In genomic region chr2:153032973-153033372, GRCm38 (mm10) we compare ENCODE assay signal across 13 mouse cellular contexts. TPM values are rescaled to one million over a fixed set of nuclear protein-coding genes. Genes with fewer than 3 reads are reported as not detected.
DNase-seq lines count a peak whose midpoint lies in the region; ATAC-seq lines count a peak whose summit lies in the region.
"Had no signal": no experiment of that assay in that cellular context is flagged by ENCODE, and none has a peak within 500 bp of the region (broad histone marks: within the 10 kb centered on the region; RNA-seq: fewer than 3 reads in every experiment).

No protein-coding gene starts in this region.

- H3K4me2 ChIP-seq in forebrain, embryonic 14.5 days (ENCODE audit: low read length) = peak overlapping the region; percentile 73
- H3K4me2 ChIP-seq in midbrain, embryonic 12.5 days (replicated peaks) = peak overlapping the region; percentile 89

- WGBS in forebrain, embryonic 14.5 days = 6% methylated on average over 4 of the region's 4 CpGs
- WGBS in midbrain, embryonic 12.5 days = 13% methylated on average over 4 of the region's 4 CpGs

- peak overlapping the region; percentile 73 for H3K9ac ChIP-seq in forebrain, embryonic 14.5 days (ENCODE audit: low read length)
- peak overlapping the region; percentile 66; the same call in 1 of the 2 replicates for H3K9ac ChIP-seq in midbrain, embryonic 12.5 days (replicated peaks)
- H3K9ac ChIP-seq: embryonic facial prominence, embryonic 13.5 days; limb, embryonic 13.5 days had no signal

- H3K27me3 ChIP-seq in forebrain, embryonic 14.5 days (replicated peaks; ENCODE audit: control insufficient read depth, insufficient read depth, low read length) = peaks cover 11% of the 10 kb centered on the region; the same call in 1 of the 2 replicates
- peaks cover 41% of the 10 kb centered on the region for H3K27me3 ChIP-seq in midbrain, embryonic 12.5 days

- no peaks in the 10 kb centered on the region for H3K9me3 ChIP-seq in forebrain, embryonic 14.5 days (replicated peaks; ENCODE audit: control insufficient read depth, low read length)
- no peaks in the 10 kb centered on the region for H3K9me3 ChIP-seq in midbrain, embryonic 12.5 days
- H3K9me3 ChIP-seq: embryonic facial prominence, embryonic 13.5 days; limb, embryonic 13.5 days had no signal

- H3K4me1 ChIP-seq in forebrain, embryonic 14.5 days (ENCODE audit: control insufficient read depth, insufficient read depth, low read length) = peaks cover 15% of the 10 kb centered on the region
- H3K4me1 ChIP-seq in midbrain, embryonic 12.5 days = peaks cover 16% of the 10 kb centered on the region; the same call in 1 of the 2 replicates

- H3K36me3 ChIP-seq in forebrain, embryonic 14.5 days (ENCODE audit: control insufficient read depth, insufficient read depth, low read length) = no peaks in the 10 kb centered on the region
- H3K36me3 ChIP-seq in midbrain, embryonic 12.5 days = no peaks in the 10 kb centered on the region
- H3K36me3 ChIP-seq: embryonic facial prominence, embryonic 13.5 days; limb, embryonic 13.5 days had no signal

- H3K27ac ChIP-seq in forebrain, embryonic 14.5 days (ENCODE audit: low read depth, low read length) = 0 out of 2 replicates have a peak overlapping the region, but pooled peaks have one; percentile 39
- no peak overlapping the region for H3K27ac ChIP-seq in midbrain, embryonic 12.5 days (replicated peaks)
- H3K27ac ChIP-seq: embryonic facial prominence, embryonic 13.5 days; limb, embryonic 13.5 days had no signal

- no peak for ATAC-seq in forebrain, embryonic 14.5 days
- ATAC-seq in midbrain, embryonic 12.5 days (ENCODE audit: low FRiP score, low read depth) = no peak

- peak overlapping the region; percentile 63 for H3K4me3 ChIP-seq in forebrain, embryonic 14.5 days (ENCODE audit: low read depth, low read length)
- peak overlapping the region; percentile 69 for H3K4me3 ChIP-seq in midbrain, embryonic 12.5 days

- DNase-seq in cerebellum, adult 11-12 months = peak; percentile 53
- no peak for DNase-seq in cerebellum, adult 8-10 months
- DNase-seq in MN1 (ENCODE audit: low spot score) = peak; percentile 58
- DNase-seq in forebrain, embryonic 14.5 days (ENCODE audit: low spot score) = no peak
- DNase-seq in kidney, postnatal 36 days = no peak
- DNase-seq in testis, postnatal 14 days (ENCODE audit: low spot score) = no peak
- no peak for DNase-seq in adrenal gland, adult 2 months

RNA-seq across cellular contexts. Expression of gene Xkr7, which starts 1.3 kb away (rescaled TPM):
- 0.87 and 1.0 TPM in 2 replicates for polyA plus RNA-seq in forebrain, embryonic 14.5 days (2014; fragmentation: Nextera tagmentation; extraction: Ambion mirVana)
- polyA plus RNA-seq in midbrain, embryonic 12.5 days (2016; fragmentation: Nextera tagmentation; extraction: Ambion mirVana) = 0.97 and 1.5 TPM in 2 replicates
- total RNA-seq in adrenal gland, adult 2 months (2021) = 1 to 10 TPM in 1 of 2 experiments, under 1 TPM in 1; 0.49 to 1.0 TPM
- 1.0 and 1.6 TPM in 2 replicates for polyA plus RNA-seq in adrenal gland, adult 2 months (2012; rRNA removed)
- total RNA-seq: MEL; neutrophil, adult 5-6 weeks had no signal
- polyA plus RNA-seq: embryonic facial prominence, embryonic 13.5 days; heart, postnatal 0 days; limb, embryonic 13.5 days had no signal

RNA-seq across cellular contexts. Expression of gene Pdrg1, which starts 17.7 kb away (rescaled TPM):
- 108 and 118 TPM in 2 replicates for polyA plus RNA-seq in forebrain, embryonic 14.5 days (2014; fragmentation: Nextera tagmentation; extraction: Ambion mirVana)
- 128 and 129 TPM in 2 replicates for polyA plus RNA-seq in midbrain, embryonic 12.5 days (2016; fragmentation: Nextera tagmentation; extraction: Ambion mirVana)
- total RNA-seq in adrenal gland, adult 2 months (2021) = 100 to 1,000 TPM; 146 to 245 TPM
- 53.5 and 58.0 TPM in 2 replicates for polyA plus RNA-seq in adrenal gland, adult 2 months (2012; rRNA removed)

RNA-seq across cellular contexts. Expression of gene Ccm2l, which starts 32.8 kb away (rescaled TPM):
- 0.77 and 1.1 TPM in 2 replicates for polyA plus RNA-seq in forebrain, embryonic 14.5 days (2014; fragmentation: Nextera tagmentation; extraction: Ambion mirVana)
- polyA plus RNA-seq in midbrain, embryonic 12.5 days (2016; fragmentation: Nextera tagmentation; extraction: Ambion mirVana) = 2.6 and 2.7 TPM in 2 replicates
- total RNA-seq in adrenal gland, adult 2 months (2021) = 10 to 100 TPM; 12.7 to 15.3 TPM
- polyA plus RNA-seq in adrenal gland, adult 2 months (2012; rRNA removed) = 37.1 and 49.1 TPM in 2 replicates
- total RNA-seq: MEL; neutrophil, adult 5-6 weeks had no signal

Comparison
In these comparisons a context has a peak if more than half of its experiments do, and no peak if none do; other contexts are left out.
1. DNase-seq: peak in cerebellum, adult 11-12 months (single experiment) and MN1 (single experiment); none in cerebellum, adult 8-10 months (single experiment), forebrain, embryonic 14.5 days (single experiment), kidney, postnatal 36 days (0 of 2), testis, postnatal 14 days (single experiment) and adrenal gland, adult 2 months (single experiment).
2. RNA of gene Ccm2l, which starts 32.8 kb away (polyA plus RNA-seq): 37.1 to 49.1 TPM in adrenal gland, adult 2 months; 2.6 to 2.7 TPM in midbrain, embryonic 12.5 days and 0.77 to 1.1 TPM in forebrain, embryonic 14.5 days; every median in the first group is over 10 times any median in the second.